Mouse (Mus musculus): Measurements from ENCODE around the gene Aig1.

Aig1 gene

GRCm38 (mm10) chr10:13631796-13632195 is 237.0 kb downstream of the Aig1 start:
- no peak for DNase-seq (ENCODE audit: low spot score in 2 of 2)

GRCm38 (mm10) chr10:13623735-13624134 is 245.0 kb downstream of the Aig1 start:
- DNase-seq (ENCODE audit: low spot score in 2 of 2): no peak

- no peak for DNase-seq (ENCODE audit: low spot score in 2 of 2)
These were observed 267.9 kb downstream of the Aig1 start for GRCm38 (mm10) chr10:13600926-13601325.

GRCm38 (mm10) chr10:13597491-13597890 is 271.3 kb downstream of the Aig1 start:
- DNase-seq (ENCODE audit: low spot score in 2 of 2): no peak

Measured in heart, adult 9 months (tissue).